Mouse (Mus musculus) frontal cortex, adult (tissue): Measurements from ENCODE around the gene Batf2.
A peak's percentile ranks its signal among the peaks of the same experiment; 100 is the strongest.
"Not testable (repeated sequence)": the region's sequence is repeated elsewhere in the genome, so short reads cannot be mapped to it uniquely, and the experiment has no call there.

Experiments
- ATAC-seq: cut with Nextera tagmentation; 2 replicates; pipeline ENCODE4 v1.9.2; 2017; ENCODE audit warnings: mild to moderate bottlenecking, moderate library complexity, mixed read lengths; ENCODE audit not compliant: low TSS enrichment

The Batf2 gene

GRCm38 (mm10) chr19:6132171-6132827 is 8.5 kb upstream of the Batf2 start:
- no peak for ATAC-seq

GRCm38 (mm10) chr19:6133197-6133596 is 7.6 kb upstream of the Batf2 start:
- ATAC-seq, result not testable (repeated sequence)

- ATAC-seq, result no peak
These were observed 4.4 kb upstream of the Batf2 start for GRCm38 (mm10) chr19:6136397-6136796.

DNA sequence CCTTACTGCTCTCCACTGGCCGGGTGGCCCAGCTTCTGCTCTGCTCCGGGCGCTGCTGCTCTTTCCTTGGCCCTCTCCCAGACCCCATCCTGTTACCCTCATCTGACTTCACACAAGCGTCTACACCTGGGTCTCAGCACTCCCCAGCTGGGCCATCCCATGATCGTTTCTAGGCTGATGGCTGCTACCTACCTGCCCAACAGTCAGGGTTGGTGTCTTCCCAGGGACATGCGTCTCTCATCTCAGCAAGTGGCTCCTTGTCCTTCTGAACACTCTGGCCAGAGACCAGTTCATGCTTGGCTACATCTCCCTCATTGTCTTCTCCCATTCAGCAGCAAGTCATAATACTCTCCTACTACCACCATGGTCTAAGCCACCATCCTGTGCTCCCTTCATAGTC is 1.1 kb upstream of the Batf2 start:
- no peak for ATAC-seq

DNA sequence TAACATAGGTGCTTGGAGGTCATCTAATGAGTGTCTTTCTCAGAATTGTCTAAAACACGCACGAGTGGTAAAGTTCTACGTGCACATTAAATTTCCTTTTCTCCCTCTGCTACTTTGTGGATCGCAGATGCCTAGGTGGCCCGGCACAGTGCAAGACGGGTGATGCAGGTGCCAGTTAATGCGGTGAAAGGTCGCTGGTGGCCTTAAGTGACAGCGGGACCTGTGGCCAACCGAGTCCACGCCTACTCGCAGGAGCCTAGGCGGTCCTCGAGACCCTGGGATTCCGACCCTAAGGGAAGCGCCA is 457 bp upstream of the Batf2 start:
- ATAC-seq, result no peak

DNA sequence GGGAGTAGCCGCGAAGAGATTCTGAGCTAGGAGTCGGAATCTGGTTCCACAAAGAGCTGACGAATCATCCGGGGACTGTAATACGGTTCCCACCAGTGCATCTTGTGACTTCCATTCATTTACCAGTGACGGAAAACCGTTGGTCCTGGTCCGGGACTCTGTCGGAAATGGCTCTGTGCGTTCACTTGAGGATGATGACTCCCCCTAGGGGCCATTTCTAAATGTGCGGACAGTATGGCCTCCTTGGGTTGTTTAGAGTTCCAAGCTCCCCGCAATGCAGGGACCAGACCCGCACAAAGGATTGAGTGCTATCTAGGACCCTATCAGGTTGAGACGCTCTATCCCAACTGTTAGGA is 589 bp downstream of the Batf2 start, which contains the start of gene Arl2:
Gene Arl2, minus strand, starts transcription at position 155 of the 356 bp plus-strand sequence.
- peak; percentile 78 for ATAC-seq

DNA sequence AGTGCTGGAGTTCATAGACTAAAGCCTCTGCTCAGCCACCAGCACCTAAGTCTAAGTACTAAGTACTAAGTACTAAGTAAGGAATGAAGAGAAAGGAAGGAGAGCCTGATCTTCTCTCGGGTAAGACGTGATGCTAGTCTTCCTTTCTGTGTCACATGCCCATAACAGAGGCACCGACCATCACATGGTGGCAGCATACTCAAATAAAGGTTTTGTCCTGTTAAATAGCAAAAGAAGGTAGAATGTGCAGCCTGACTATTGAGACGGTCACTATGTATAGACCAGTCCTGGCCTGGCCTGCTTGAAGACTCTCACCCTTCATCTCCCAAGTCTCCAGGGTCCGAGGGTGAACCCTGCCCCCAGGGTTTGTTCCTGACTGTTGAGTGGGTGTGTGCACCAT is 4.1 kb downstream of the Batf2 start:
- no peak for ATAC-seq

DNA sequence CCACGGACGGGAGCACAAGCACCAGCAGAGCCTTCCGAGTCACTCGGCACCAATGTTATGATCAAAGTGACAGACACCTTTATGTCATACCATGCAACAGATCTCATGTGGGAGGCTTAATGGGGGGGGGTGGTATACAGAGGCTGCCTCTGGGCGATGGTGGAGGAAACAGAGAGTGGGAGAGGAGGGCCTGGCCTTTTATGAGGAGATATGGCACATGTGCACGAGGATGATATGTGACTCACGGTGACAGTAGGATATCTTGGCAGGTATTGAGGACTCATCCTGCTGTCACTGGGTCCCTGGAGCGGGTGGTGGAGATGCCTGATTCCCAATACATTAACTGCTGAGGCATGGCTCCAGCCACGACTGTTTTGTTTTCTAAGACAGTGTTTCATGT is 14.4 kb downstream of the Batf2 start:
- ATAC-seq, result no peak

DNA sequence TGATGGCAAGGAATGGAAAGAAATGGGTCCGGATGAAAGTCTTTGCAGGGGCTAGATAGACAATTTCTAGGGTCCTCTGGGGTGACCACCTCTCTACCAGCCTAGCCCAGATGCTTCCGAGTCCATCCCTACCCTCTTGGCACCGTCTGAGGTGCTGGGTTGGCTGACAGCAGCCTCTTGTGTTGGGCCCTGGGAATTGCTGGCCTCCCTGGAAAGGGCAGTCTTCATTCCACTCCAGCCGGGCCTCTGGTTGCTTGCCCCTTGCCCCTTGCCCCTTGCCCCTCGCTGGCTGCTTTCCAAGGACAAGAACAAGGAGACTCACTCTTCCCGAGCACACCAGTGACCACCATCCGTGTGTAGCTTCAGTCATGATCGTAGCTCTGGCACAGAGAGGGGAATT is 15.6 kb downstream of the Batf2 start:
- ATAC-seq, result no peak

DNA sequence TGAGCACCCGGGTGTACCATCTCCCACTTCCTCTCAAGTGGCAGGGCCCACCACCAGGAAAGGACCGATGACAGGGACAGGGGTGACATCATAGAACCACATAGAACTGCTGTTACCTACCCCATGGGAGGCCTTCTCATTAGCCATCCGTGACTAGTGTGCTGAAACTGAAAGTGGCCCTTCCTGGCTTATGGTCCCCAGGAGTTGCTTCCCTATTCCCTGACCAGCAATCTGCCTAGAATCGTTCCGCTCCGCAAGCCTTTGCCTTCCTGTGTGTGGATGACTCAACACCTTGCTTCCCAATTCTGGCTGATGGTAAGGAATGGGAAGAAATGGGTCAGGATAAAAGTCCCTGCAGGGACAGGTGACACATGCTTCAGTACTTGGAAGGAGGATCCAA is 16.4 kb downstream of the Batf2 start:
- ATAC-seq, result no peak

GRCm38 (mm10) chr19:6163872-6164547 is 23.2 kb downstream of the Batf2 start:
- no peak for ATAC-seq

DNA sequence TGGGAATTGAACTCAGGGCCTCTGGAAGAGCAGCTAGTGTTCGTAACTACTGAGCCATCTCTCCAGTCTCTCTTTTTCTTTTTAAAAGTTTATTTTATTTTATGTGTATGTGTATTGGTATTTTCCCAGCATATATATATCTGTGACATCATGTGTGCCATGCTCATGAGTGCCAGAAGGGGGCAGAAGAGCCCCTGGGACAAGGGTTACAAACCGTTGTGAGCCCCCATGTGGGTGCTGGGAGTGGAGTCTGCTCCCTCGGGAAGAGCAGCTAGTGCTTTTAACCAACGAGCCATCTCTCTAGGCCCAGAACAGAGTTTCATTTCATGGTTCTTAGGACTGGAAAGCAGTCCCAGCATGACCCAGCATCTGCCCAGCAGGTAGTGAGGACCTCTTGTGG is 26.0 kb downstream of the Batf2 start:
- no peak for ATAC-seq

GRCm38 (mm10) chr19:6171215-6171614 is 30.4 kb downstream of the Batf2 start:
- no peak for ATAC-seq

DNA sequence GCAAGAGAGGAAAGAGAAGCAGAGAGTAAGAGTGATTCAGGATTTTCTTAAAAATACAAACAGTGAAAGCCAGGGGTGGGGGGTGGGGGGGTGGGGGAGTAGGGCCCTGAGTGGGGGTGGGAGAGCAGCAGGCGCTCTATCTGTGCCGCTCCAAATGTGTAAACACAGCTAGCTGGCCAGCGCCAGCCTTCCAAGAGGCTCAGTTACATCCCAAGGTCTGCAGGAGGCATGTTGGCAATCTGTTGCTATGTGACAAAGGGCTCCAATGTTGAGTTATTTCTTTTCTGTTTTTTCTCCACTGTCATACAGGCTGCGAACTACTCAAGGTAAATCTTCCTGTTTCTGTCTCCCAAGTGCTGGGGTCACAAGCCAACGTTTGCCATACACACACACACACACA is 34.0 kb downstream of the Batf2 start:
- no peak for ATAC-seq

GRCm38 (mm10) chr19:6178775-6179174 is 38.0 kb downstream of the Batf2 start:
- ATAC-seq, result no peak

GRCm38 (mm10) chr19:6181629-6182028 is 40.8 kb downstream of the Batf2 start:
- no peak for ATAC-seq

GRCm38 (mm10) chr19:6182534-6182933 is 41.8 kb downstream of the Batf2 start:
- ATAC-seq, result peak; percentile 55; the same call in 1 of the 2 replicates

DNA sequence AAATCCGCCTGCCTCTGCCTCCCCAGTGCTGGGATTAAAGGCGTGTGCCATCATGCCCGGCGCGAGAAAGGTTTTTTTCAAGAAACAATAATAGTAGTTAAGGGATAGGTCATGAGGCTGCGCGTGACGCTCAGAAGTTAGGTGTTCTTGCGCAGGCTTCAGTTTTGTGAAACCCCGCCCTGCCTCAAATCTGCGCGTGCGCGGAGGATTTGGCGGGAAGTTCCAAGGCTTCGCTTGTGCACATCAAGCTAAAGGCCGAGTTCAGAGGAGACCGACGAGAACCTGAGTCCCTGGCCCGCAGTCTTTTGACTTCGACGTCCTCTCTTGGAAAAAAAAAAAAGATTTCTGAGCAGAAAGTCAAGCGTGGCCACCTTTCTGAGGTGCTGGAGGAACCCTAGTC is 43.3 kb downstream of the Batf2 start, which contains the start of gene Majin:
Gene Majin, plus strand, starts transcription at position 258 of the 400 bp plus-strand sequence.
- ATAC-seq, result no peak

GRCm38 (mm10) chr19:6204265-6204664 is 63.5 kb downstream of the Batf2 start:
- ATAC-seq, result no peak

- no peak for ATAC-seq
These were observed 65.9 kb downstream of the Batf2 start for GRCm38 (mm10) chr19:6206716-6207115.

DNA sequence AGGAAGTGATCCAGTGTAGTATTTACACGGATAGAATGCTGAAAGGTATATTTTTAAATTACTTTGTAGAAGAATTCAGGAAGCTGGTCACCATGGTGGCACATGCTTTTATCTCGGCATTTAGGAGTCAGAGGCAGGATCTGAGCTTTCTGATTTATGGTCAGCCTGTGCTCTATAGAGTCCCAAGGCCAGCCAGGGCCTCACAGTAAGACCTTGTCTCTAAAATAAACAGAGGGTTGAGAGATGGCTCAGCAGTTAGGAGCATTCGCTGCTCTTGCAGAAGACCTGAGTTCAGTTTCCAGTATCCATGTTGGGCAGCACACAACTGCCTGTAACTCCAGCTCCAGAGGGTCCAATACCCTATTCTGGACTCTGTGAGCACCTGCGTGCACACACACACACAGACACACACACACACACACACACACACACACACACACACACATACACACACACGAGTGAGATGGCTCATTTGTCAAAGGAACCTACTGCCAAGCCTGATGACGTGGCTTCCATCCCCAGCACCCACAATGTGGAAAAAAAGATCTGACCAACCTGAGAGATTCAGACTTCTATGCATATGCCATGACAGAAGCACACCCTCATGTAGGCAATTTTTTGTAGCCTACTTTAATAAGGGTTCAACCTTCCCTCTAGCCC is 75.4 kb downstream of the Batf2 start:
- no peak for ATAC-seq

DNA sequence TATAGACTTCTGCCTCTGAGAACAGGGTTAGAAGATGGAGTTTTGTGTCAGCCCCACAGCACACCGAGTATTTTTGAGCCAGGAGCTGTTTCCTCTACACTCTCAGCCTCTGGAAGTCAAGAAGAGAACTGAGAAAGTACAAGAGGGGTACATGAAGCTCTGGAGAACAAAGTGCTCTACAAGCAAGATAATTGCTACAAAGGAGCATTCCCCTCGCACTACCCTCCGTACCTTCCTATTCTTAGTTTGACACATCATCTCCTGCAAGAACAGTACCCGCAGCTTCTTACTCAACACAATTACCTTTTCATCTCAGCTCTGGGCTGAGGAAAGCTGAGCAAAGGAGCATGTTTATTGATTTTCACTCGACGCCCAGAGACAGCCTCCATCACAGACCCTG is 77.8 kb downstream of the Batf2 start:
- no peak for ATAC-seq
